Mouse (Mus musculus) kidney, embryonic 16.5 days (tissue): ENCODE results near the gene Adra1d. TPM values are rescaled to one million over a fixed set of nuclear protein-coding genes. Genes with fewer than 3 reads are reported as not detected.

Experiments used
- ATAC-seq: fragments of 200-750 bp; cut with Nextera tagmentation; 2 replicates; pipeline ENCODE4 v1.8.0; 2017; ENCODE audit warnings: moderate TSS enrichment; ENCODE audit not compliant: low FRiP score, low TSS enrichment
- H3K27ac ChIP-seq: fragments of 300-500 bp; sonication (generic); 2 replicates; pipeline ENCODE4 v1.5.1; 2014; ENCODE audit warnings: low read length
- H3K27me3 ChIP-seq: fragments of 300-500 bp; sonication (generic); 2 replicates; pipeline ENCODE4 v1.6.1; 2014; ENCODE audit warnings: low read length, control low read depth, mixed read lengths; ENCODE audit not compliant: insufficient read depth
- H3K36me3 ChIP-seq: fragments of 300-500 bp; sonication (generic); 2 replicates; pipeline ENCODE4 v1.6.1; 2014; ENCODE audit warnings: low read length, control low read depth, mixed read lengths; ENCODE audit not compliant: insufficient read depth
- H3K4me1 ChIP-seq: fragments of 300-500 bp; sonication (generic); 2 replicates; pipeline ENCODE4 v1.6.1; 2014; ENCODE audit warnings: low read length, control low read depth, mixed read lengths; ENCODE audit not compliant: insufficient read depth
- H3K4me2 ChIP-seq: fragments of 300-500 bp; sonication (generic); replicated peaks from 2 replicates; pipeline ENCODE4 v1.6.1; 2014; ENCODE audit warnings: low read depth, low read length
- H3K4me3 ChIP-seq: fragments of 300-500 bp; sonication (generic); 2 replicates; pipeline ENCODE4 v1.5.1; 2014; ENCODE audit warnings: mild to moderate bottlenecking, low read length
- H3K9ac ChIP-seq: fragments of 300-500 bp; sonication (generic); replicated peaks from 2 replicates; pipeline ENCODE4 v1.6.1; 2014; ENCODE audit warnings: low read length
- H3K9me3 ChIP-seq: fragments of 300-500 bp; sonication (generic); 2 replicates; pipeline ENCODE4 v1.6.1; 2016; ENCODE audit warnings: low read length, control low read depth
- WGBS: fragments of 180-500 bp; shearing (Covaris S2); extraction: QIAGEN DNeasy Blood & Tissue Kit; methylation state at CpG from one replicate; pipeline ENCODE4 v1.1.7; 2014; 5-methylcytosine and 5-hydroxymethylcytosine counted together
- polyA plus RNA-seq: library from polyadenylated mRNA; unstranded; fragments of >200 nt; fragmentation: Nextera tagmentation; extraction: Ambion mirVana; gene quantifications from 2 replicates; pipeline ENCODE4 v1.2.1, GENCODE M21; 2015

Gene Adra1d
- polyA plus RNA-seq, 1 experiment from 2014 or later = 1.4 TPM

- Histone ChIP-seq H3K4me3 (no peak overlapping the region), H3K27me3 (no peaks in the 10 kb centered on the region), H3K4me1 (peaks cover 16% of the 10 kb centered on the region), H3K27ac (no peak overlapping the region), H3K9ac (no peak overlapping the region), H3K36me3 (no peaks in the 10 kb centered on the region), H3K4me2 (no peak overlapping the region), H3K9me3 (no peaks in the 10 kb centered on the region)
- 64% methylated on average over 5 of the region's 5 CpGs for WGBS
- no peak for ATAC-seq
Observed at GRCm38 (mm10) chr2:131501886-131502285, 60.2 kb downstream of the Adra1d start.

GRCm38 (mm10) chr2:131499290-131499845, 62.7 kb downstream of the Adra1d start:
- Histone ChIP-seq H3K4me1 (no peaks in the 10 kb centered on the region; the same call in 1 of the 2 replicates), H3K9me3 (no peaks in the 10 kb centered on the region), H3K9ac (no peak overlapping the region), H3K27me3 (no peaks in the 10 kb centered on the region), H3K4me2 (no peak overlapping the region), H3K36me3 (no peaks in the 10 kb centered on the region), H3K4me3 (no peak overlapping the region), H3K27ac (no peak overlapping the region)
- 78% methylated on average over 5 of the region's 5 CpGs for WGBS
- ATAC-seq = no peak

GRCm38 (mm10) chr2:131498219-131498618, 63.9 kb downstream of the Adra1d start:
- no peaks in the 10 kb centered on the region for H3K27me3 ChIP-seq
- H3K27ac ChIP-seq = no peak overlapping the region
- no peaks in the 10 kb centered on the region for H3K36me3 ChIP-seq
- H3K4me3 ChIP-seq = no peak overlapping the region
- no peak for ATAC-seq
- no peak overlapping the region for H3K9ac ChIP-seq
- peaks cover 5% of the 10 kb centered on the region for H3K4me1 ChIP-seq
- no peak overlapping the region for H3K4me2 ChIP-seq
- WGBS = 58% methylated on average over 7 of the region's 7 CpGs
- no peaks in the 10 kb centered on the region for H3K9me3 ChIP-seq

- no peaks in the 10 kb centered on the region for H3K36me3 ChIP-seq
- H3K4me3 ChIP-seq = no peak overlapping the region
- no peak overlapping the region for H3K9ac ChIP-seq
- peaks cover 11% of the 10 kb centered on the region for H3K4me1 ChIP-seq
- no peak for ATAC-seq
- H3K27ac ChIP-seq = no peak overlapping the region
- H3K4me2 ChIP-seq = no peak overlapping the region
- H3K27me3 ChIP-seq = no peaks in the 10 kb centered on the region
- no peaks in the 10 kb centered on the region for H3K9me3 ChIP-seq
- WGBS = 92% methylated on average over 4 of the region's 4 CpGs
Observed at GRCm38 (mm10) chr2:131497224-131497856, 64.7 kb downstream of the Adra1d start.

- WGBS = 83% methylated on average over 5 of the region's 5 CpGs
- peaks cover 11% of the 10 kb centered on the region for H3K4me1 ChIP-seq
- no peaks in the 10 kb centered on the region for H3K36me3 ChIP-seq
- no peak for ATAC-seq
- H3K9me3 ChIP-seq = no peaks in the 10 kb centered on the region
- no peak overlapping the region for H3K4me3 ChIP-seq
- H3K9ac ChIP-seq = no peak overlapping the region
- H3K27ac ChIP-seq = no peak overlapping the region
- H3K27me3 ChIP-seq = no peaks in the 10 kb centered on the region
- no peak overlapping the region for H3K4me2 ChIP-seq
Observed at GRCm38 (mm10) chr2:131496125-131496820, 65.8 kb downstream of the Adra1d start.

Other genes with a start within 250 kb of the Adra1d start
- 3.6 and 4.2 TPM in 2 replicates for gene Rnf24, start 209.4 kb downstream of the Adra1d start, polyA plus RNA-seq
- 39.1 and 39.7 TPM in 2 replicates for gene Smox, start 70.8 kb downstream of the Adra1d start, polyA plus RNA-seq